Mouse (Mus musculus) hindbrain, embryonic 10.5 days (tissue): Measurements from ENCODE around the gene Idnk. TPM values are rescaled to one million over a fixed set of nuclear protein-coding genes. Genes with fewer than 3 reads are reported as not detected.

Experiments
- DNase-seq: peaks from one replicate; pipeline ENCODE4 v3.0.0-alpha.2; 2017; ENCODE audit warnings: low spot score
- H3K27ac ChIP-seq: fragments of 300-500 bp; sonication (generic); 2 replicates; pipeline ENCODE4 v1.5.1; 2016; ENCODE audit warnings: mild to moderate bottlenecking, moderate library complexity
- H3K27me3 ChIP-seq: fragments of 300-500 bp; sonication (generic); 2 replicates; pipeline ENCODE4 v1.6.1; 2016; ENCODE audit warnings: mild to moderate bottlenecking; ENCODE audit not compliant: poor library complexity, insufficient read depth, severe bottlenecking
- H3K36me3 ChIP-seq: fragments of 300-500 bp; sonication (generic); 2 replicates; pipeline ENCODE4 v1.6.1; 2016; ENCODE audit warnings: mild to moderate bottlenecking, moderate library complexity
- H3K4me1 ChIP-seq: fragments of 300-500 bp; sonication (generic); replicated peaks from 2 replicates; pipeline ENCODE4 v1.6.1; 2016; ENCODE audit warnings: mild to moderate bottlenecking
- H3K4me3 ChIP-seq: fragments of 300-500 bp; sonication (generic); 2 replicates; pipeline ENCODE4 v1.5.1; 2016; ENCODE audit warnings: mild to moderate bottlenecking, moderate library complexity
- H3K9me3 ChIP-seq: fragments of 300-500 bp; sonication (generic); 2 replicates; pipeline ENCODE4 v1.6.1; 2016; ENCODE audit warnings: mild to moderate bottlenecking, moderate library complexity
- WGBS: fragments of 180-500 bp; shearing (Covaris S2); methylation state at CpG from one replicate; pipeline ENCODE4 v1.1.7; 2016; 5-methylcytosine and 5-hydroxymethylcytosine counted together
- polyA plus RNA-seq: library from polyadenylated mRNA; unstranded; fragments of >200 nt; fragmentation: Nextera tagmentation; extraction: Ambion mirVana; gene quantifications from 2 replicates; pipeline ENCODE4 v1.2.1, GENCODE M21; 2016

Gene Idnk
- polyA plus RNA-seq = 57.1 and 66.7 TPM in 2 replicates

DNA sequence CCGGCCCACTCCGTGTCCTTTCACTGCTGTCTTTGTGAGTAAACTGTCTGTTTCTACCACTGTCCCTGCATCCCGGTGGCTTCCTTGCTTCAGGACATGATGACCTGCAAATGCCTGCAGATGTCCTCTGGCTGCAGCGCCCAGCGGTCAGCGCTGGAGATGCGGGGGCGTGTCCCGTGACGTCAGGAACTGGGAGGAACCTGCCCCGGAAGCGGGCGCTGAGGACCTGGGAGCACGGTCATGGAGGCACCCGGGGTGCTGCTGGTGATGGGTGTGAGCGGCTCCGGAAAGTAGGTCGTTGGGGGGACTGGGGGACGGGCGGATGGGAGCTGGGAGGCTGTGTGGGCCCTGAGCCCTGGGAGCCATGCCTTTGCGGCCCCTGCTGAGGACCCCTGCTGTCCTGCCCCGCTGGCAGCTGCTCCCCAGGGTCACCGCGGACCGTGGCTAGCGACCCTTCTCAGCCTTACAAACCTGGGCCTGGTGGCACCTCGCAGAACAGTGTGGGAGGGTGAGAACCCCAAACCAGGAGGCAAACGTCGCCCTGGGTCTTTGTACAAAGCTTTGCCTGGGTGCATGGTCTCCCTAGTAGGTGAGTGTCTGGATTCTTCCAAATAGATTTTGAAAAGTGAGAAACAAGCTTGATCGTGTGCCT is at the start of gene Idnk:
Gene Idnk, plus strand, starts transcription at position 203 of the 652 bp plus-strand sequence.
- under 1% methylated on average over 30 of the region's 30 CpGs for WGBS
- DNase-seq = peak; percentile 89
- Histone ChIP-seq H3K27ac (peak within 1 kb of the TSS; percentile 91), H3K4me1 (peaks cover 21% of the 10 kb centered on the region), H3K4me3 (peak within 1 kb of the TSS; percentile 93), H3K9me3 (peaks cover 14% of the 10 kb centered on the region), H3K36me3 (peaks cover 31% of the 10 kb centered on the region), H3K27me3 (0 out of 2 replicates have a peak, but pooled peaks cover 4% of the 10 kb centered on the region)

DNA sequence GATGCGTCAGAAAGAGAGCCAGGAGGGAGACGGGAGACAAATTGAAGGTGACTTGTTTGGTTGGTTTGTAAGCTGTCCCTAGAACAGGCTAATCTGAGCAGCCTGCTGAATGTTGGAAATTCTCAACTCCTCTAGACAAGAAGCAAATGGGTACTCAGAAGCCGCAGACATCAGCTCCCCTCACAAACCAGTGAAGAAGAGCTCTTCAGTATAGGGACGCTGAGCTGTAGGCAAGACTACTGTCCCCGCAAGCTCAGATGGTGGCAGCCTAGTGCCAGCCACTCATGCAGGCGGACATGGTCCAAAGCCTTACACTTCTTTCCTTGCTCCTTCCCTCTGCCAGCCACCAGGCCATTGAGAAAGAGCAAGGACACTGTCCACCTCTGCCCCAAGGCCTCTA is 46.1 kb upstream of the Idnk start:
- H3K27me3 ChIP-seq = peaks cover 3% of the 10 kb centered on the region
- 92% methylated on average over 6 of the region's 6 CpGs for WGBS
- no peak for DNase-seq
- no peak overlapping the region for H3K4me3 ChIP-seq
- H3K36me3 ChIP-seq = no peaks in the 10 kb centered on the region
- no peak overlapping the region for H3K27ac ChIP-seq
- no peaks in the 10 kb centered on the region for H3K9me3 ChIP-seq
- peaks cover 25% of the 10 kb centered on the region for H3K4me1 ChIP-seq

DNA sequence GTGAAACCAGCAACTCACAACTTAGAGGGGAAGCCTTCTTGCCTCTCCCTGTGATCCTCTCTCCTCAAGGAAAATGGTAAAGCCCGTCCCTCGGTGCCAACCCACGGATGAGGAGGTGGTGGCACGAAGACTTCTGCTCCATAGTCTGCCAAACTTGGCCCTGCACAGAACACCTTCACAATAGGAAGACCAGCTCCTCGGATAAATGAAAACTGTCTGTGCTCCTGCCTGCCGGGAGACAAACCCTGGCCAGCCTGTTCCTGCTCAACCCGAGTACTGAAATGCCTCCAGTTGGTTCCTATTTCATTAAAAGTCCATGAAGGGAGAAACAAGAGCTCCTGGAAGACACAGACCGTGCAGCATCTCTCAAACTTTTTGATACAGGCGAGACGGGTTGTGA is 45.3 kb upstream of the Idnk start:
- Histone ChIP-seq H3K9me3 (no peaks in the 10 kb centered on the region), H3K4me1 (peaks cover 25% of the 10 kb centered on the region), H3K27me3 (peaks cover 3% of the 10 kb centered on the region), H3K36me3 (no peaks in the 10 kb centered on the region), H3K4me3 (peak overlapping the region; percentile 65), H3K27ac (no peak overlapping the region)
- no peak for DNase-seq
- 77% methylated on average over 10 of the region's 10 CpGs for WGBS

DNA sequence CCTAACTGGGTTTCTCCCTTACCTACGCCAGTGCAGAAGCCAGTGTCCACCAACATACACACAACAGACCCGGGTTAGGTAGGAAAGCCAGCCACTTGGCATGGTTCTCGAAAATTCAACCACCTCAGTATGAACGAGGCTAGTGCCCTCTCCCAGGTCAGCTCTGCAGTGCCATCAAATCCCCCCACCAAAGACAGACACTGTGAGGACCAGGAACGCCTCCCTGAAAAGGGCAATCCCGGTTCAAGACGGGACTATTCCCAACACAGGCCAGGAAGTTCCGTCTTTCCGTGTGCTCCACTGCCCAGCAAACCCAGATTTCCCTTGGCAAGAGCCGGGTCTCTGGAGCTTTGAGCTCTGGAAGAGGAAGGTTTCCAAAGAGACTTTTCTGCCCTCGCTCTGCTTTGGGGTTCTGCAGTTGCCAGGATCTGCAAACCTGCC is 44.8 kb upstream of the Idnk start:
- H3K27ac ChIP-seq = peak overlapping the region; percentile 89
- peaks cover 25% of the 10 kb centered on the region for H3K4me1 ChIP-seq
- no peaks in the 10 kb centered on the region for H3K9me3 ChIP-seq
- DNase-seq = peak; percentile 6
- H3K27me3 ChIP-seq = peaks cover 3% of the 10 kb centered on the region
- no peaks in the 10 kb centered on the region for H3K36me3 ChIP-seq
- peak overlapping the region; percentile 65 for H3K4me3 ChIP-seq
- WGBS = 18% methylated on average over 11 of the region's 11 CpGs

DNA sequence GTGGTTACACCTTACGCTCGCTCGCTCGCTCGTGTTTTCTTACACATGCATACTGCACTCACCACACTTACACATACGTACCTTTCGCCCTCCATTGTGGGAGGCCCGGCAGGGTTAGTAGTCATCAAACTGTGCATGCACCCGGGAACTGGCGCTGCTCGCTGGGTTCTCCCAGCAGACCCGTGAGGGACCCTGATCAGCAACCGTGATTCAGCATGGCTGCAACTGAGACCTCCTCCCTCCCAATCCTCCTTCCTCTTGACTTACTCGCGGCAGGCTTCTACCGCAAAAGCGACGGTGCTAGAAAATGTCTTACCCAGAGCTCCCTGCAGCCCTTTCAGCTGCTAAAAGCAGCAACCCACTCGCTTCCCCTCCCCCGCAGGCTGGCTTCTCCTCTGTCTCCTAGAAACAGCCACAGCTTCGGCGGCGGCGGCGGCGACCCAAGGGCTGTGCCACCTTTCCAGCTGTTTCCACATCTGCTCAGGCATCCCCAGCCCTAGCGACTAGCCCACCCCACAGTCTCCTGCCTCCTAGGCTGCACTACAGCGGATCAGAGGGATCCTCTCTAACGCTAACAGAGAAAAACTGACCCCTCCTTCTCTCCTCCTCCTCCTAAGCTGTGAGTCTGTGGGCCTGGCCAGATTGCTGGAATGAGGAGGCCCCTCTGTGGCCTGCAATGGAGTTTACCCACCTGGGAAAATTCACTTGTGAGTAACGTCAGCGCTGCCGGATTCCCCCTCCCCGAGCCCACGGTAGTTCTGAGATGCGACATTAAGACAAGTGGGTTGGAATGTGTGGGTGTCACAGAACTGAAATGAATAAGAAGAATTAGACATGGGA is 44.2 kb upstream of the Idnk start, which contains the start of gene Klhl3:
Gene Klhl3, minus strand, starts transcription at position 532 of the 840 bp plus-strand sequence.
- H3K27ac ChIP-seq = peak within 1 kb of the TSS; percentile 89
- H3K27me3 ChIP-seq = peaks cover 3% of the 10 kb centered on the region
- peaks cover 25% of the 10 kb centered on the region for H3K4me1 ChIP-seq
- WGBS = 2% methylated on average over 35 of the region's 35 CpGs
- no peaks in the 10 kb centered on the region for H3K9me3 ChIP-seq
- peak; percentile 76 for DNase-seq
- no peaks in the 10 kb centered on the region for H3K36me3 ChIP-seq
- peak within 1 kb of the TSS; percentile 65 for H3K4me3 ChIP-seq

DNA sequence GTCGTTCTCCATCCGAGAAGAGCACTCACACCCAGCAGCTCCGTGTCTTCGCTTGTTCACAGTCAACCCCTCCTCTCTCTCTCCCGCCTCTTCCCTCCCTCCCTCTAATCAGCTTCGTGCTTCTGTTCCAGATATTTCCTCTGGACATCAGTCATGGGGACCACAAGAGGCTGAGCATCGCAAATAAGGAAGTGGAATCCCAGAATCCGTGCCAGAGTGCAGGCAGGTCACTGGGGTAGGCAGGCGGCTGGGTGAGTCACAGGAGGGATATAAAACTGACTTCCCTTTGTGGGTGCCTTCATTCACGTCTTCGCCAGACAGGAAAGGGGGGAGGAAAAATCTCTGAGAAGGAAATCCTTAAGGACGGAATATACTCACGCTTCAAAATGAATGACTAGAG is 42.2 kb upstream of the Idnk start:
- DNase-seq = no peak
- no peak overlapping the region for H3K27ac ChIP-seq
- 75% methylated on average over 13 of the region's 13 CpGs for WGBS

DNA sequence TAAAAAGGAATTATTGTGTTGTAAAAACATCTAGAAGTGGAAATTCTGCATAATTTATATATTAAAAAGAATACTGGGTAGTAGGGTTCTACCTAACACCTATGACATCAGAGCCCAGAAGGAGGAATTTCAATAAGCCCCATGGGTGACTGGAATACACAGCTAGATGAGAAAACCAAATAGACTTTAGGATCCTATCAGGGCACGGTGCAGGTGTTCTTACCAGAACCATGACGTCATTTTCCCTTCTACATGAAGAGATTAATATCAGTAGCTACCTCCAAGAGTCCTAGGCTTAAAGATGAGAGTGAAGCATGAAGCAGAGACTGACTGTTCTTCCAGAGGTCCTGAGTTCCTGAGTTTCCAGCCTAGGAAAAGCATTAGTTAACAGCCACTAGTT is 40.6 kb upstream of the Idnk start:
- Histone ChIP-seq H3K27ac (no peak overlapping the region), H3K9me3 (no peaks in the 10 kb centered on the region), H3K4me1 (peaks cover 22% of the 10 kb centered on the region), H3K27me3 (no peaks in the 10 kb centered on the region; the same call in 1 of the 2 replicates), H3K36me3 (no peaks in the 10 kb centered on the region), H3K4me3 (no peak overlapping the region)
- DNase-seq = no peak
- WGBS = 91% methylated on average over 2 of the region's 2 CpGs

More for the DNA sequence above, 42.2 kb upstream of the Idnk start:
- H3K36me3 ChIP-seq = no peaks in the 10 kb centered on the region
- H3K4me3 ChIP-seq = no peak overlapping the region
- H3K9me3 ChIP-seq = no peaks in the 10 kb centered on the region
- H3K27me3 ChIP-seq = peaks cover 3% of the 10 kb centered on the region
- peaks cover 25% of the 10 kb centered on the region for H3K4me1 ChIP-seq

DNA sequence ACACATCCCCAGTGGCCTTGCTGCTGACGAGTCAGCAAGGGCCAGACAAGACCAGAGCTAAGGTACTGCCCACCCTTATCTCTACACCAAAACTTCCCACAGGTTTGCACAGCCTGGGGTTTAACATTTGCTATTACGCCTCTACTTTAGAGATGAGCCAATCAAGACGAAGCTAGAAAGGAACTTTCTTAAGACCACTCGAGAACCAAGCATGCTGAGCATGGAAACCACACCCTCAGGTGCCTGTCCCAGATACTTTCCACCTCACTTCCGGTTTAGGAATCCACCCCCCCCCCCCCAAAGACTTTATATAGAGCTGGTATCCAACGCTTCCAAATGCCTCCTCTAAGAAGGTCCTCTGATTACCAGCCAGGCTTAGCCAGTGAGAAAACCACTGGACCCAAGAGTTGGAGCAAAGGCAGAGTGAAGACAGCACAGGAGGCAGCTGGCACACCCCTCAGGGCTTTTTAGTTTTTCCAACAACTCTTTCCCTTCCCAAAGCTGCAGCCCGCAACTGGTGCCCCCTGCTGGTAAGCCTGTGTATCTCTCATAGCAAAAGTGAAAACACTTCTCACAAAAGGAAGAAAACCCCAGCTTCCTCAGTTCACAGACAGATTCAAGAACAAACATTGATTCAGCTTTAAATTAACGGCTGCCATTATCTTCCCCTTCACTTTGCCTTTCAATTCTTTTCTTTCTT is 40.0 kb upstream of the Idnk start:
- DNase-seq = peak; percentile 42
- no peaks in the 10 kb centered on the region for H3K9me3 ChIP-seq
- no peaks in the 10 kb centered on the region for H3K36me3 ChIP-seq
- WGBS = 68% methylated on average over 8 of the region's 8 CpGs
- no peak overlapping the region for H3K4me3 ChIP-seq
- peaks cover 15% of the 10 kb centered on the region for H3K4me1 ChIP-seq
- no peaks in the 10 kb centered on the region for H3K27me3 ChIP-seq
- H3K27ac ChIP-seq = no peak overlapping the region

DNA sequence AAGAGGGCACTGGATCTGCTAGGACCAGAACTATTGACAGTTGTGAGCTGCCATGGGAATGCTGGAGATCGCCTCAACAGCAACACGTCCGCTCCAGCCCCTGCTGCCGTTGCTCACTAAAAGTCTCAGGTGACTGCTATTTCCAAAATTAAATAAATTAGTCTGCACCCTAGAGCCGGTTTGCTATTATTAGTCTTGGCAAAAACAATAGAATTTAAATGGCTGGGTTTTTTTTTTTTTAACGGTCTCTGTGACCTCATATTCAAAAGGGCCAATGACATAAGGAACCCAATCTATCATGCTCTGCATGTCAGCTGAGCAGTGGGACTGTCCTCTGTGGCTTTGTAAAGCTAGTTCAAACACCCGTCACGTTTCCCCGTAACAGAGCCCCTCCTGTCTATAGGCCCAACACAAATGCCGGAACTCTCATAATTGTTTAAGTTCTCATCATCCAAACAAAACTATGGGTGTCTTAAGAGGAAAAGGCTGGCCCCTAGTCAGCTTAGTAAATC is 34.6 kb upstream of the Idnk start:
- peaks cover 31% of the 10 kb centered on the region for H3K4me1 ChIP-seq
- H3K36me3 ChIP-seq = peaks cover 24% of the 10 kb centered on the region
- no peaks in the 10 kb centered on the region for H3K9me3 ChIP-seq
- DNase-seq = no peak
- H3K27ac ChIP-seq = no peak overlapping the region
- no peaks in the 10 kb centered on the region for H3K27me3 ChIP-seq
- no peak overlapping the region for H3K4me3 ChIP-seq
- WGBS = 64% methylated on average over 10 of the region's 10 CpGs

DNA sequence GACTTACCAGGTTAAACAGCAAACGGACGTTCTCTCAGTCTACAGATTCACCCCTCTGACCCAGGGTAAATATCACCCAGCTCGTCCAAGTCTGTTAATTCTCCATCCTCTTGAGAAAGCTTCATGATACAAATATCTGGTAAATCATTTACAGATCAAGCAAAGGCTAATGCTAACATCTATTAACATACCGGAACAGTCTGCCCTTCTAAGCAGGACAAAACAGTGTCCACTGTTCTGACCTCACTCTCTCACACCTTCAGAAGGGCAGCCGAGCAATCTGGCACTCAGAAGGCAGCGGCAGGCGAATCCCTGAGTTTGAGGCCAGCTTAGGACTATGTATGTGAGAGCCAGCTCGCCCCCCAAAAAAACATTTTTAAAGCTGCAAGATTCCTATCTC is 34.1 kb upstream of the Idnk start:
- peaks cover 24% of the 10 kb centered on the region for H3K36me3 ChIP-seq
- H3K27me3 ChIP-seq = no peaks in the 10 kb centered on the region
- no peaks in the 10 kb centered on the region for H3K9me3 ChIP-seq
- no peak overlapping the region for H3K4me3 ChIP-seq
- DNase-seq = no peak
- peaks cover 31% of the 10 kb centered on the region for H3K4me1 ChIP-seq
- no peak overlapping the region for H3K27ac ChIP-seq
- 76% methylated on average over 8 of the region's 8 CpGs for WGBS

DNA sequence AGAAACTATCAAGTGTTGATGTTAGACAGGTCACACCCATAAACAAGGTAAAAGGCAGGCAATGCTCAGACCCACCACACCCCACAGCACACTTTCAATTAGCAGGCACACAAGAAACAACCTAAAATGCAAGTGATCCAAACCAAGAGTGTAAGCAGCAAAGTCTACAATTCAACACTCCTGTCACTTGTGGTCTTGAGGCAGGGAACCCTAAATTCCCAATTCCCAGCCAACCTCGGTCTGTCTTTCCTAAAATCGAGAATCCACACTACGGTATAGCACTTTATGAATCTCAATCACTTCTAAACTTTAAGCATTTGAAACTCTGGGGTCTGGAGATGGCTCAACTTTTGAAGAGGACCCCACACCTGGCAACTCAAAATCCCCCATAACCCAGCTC is 33.2 kb upstream of the Idnk start:
- peaks cover 32% of the 10 kb centered on the region for H3K4me1 ChIP-seq
- WGBS = 82% methylated on average over 3 of the region's 3 CpGs
- H3K27ac ChIP-seq = no peak overlapping the region
- H3K4me3 ChIP-seq = no peak overlapping the region; the same call in 1 of the 2 replicates
- no peak for DNase-seq
- no peaks in the 10 kb centered on the region for H3K9me3 ChIP-seq
- H3K36me3 ChIP-seq = peaks cover 24% of the 10 kb centered on the region
- no peaks in the 10 kb centered on the region for H3K27me3 ChIP-seq

DNA sequence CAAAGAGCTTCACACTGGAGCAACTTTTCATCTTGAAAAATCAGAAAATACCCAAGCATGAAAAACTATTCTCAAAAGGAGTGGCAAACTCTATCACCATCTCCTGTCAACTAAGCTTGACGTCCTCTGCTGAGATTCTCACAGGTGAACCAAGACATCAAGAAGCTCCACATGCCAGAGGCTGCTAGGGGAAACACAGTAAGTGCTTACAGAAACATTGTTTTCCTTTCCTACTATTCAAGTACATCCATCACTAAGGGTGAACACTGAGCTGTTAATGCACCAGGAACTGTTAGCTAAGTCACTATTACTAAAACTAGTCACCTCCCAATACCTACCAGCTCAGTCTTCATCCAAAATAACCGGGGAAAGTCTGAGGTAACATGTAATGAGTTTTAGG is 32.5 kb upstream of the Idnk start:
- H3K9me3 ChIP-seq = no peaks in the 10 kb centered on the region
- DNase-seq = no peak
- H3K4me1 ChIP-seq = peaks cover 40% of the 10 kb centered on the region
- no peak overlapping the region for H3K27ac ChIP-seq
- H3K4me3 ChIP-seq = peak overlapping the region; percentile 98; the same call in 1 of the 2 replicates
- H3K36me3 ChIP-seq = peaks cover 24% of the 10 kb centered on the region
- WGBS = 66% methylated on average over 2 of the region's 2 CpGs
- H3K27me3 ChIP-seq = no peaks in the 10 kb centered on the region
